Mouse (Mus musculus) limb, embryonic 11.5 days (tissue): ENCODE data around the gene Cdc26. TPM values are rescaled to one million over a fixed set of nuclear protein-coding genes. Genes with fewer than 3 reads are reported as not detected.

Experiments
- ATAC-seq: fragments of 200-750 bp; cut with Nextera tagmentation; 2 replicates; pipeline ENCODE4 v1.8.0; 2017; ENCODE audit warnings: low read depth; ENCODE audit not compliant: insufficient number of reproducible peaks, low FRiP score, low TSS enrichment
- DNase-seq: peaks from one replicate; pipeline ENCODE4 v3.0.0-alpha.2; 2015; ENCODE audit warnings: low spot score
- H3K27ac ChIP-seq: fragments of 300-500 bp; sonication (generic); replicated peaks from 2 replicates; pipeline ENCODE4 v1.5.1; 2014; ENCODE audit warnings: low read depth, mild to moderate bottlenecking, low read length
- H3K27me3 ChIP-seq: fragments of 300-500 bp; sonication (generic); 2 replicates; pipeline ENCODE4 v1.6.1; 2014; ENCODE audit warnings: mild to moderate bottlenecking, low read length, mixed read lengths; ENCODE audit not compliant: control insufficient read depth, insufficient read depth
- H3K36me3 ChIP-seq: fragments of 300-500 bp; sonication (generic); 2 replicates; pipeline ENCODE4 v1.6.1; 2014; ENCODE audit warnings: mild to moderate bottlenecking, low read length, moderate library complexity, mixed read lengths; ENCODE audit not compliant: control insufficient read depth, insufficient read depth
- H3K4me1 ChIP-seq: fragments of 300-500 bp; sonication (generic); 2 replicates; pipeline ENCODE4 v1.6.1; 2014; ENCODE audit warnings: low read length, mixed read lengths; ENCODE audit not compliant: control insufficient read depth, insufficient read depth
- H3K4me2 ChIP-seq: fragments of 300-500 bp; sonication (generic); 2 replicates; pipeline ENCODE4 v1.6.1; 2014; ENCODE audit warnings: low read depth, mild to moderate bottlenecking, moderate library complexity; ENCODE audit not compliant: severe bottlenecking
- H3K4me3 ChIP-seq: fragments of 300-500 bp; sonication (generic); 2 replicates; pipeline ENCODE4 v1.5.1; 2014; ENCODE audit warnings: low read depth, low read length
- H3K9ac ChIP-seq: fragments of 300-500 bp; sonication (generic); 2 replicates; pipeline ENCODE4 v1.6.1; 2014; ENCODE audit warnings: mild to moderate bottlenecking, low read length
- H3K9me3 ChIP-seq: fragments of 300-500 bp; sonication (generic); 2 replicates; pipeline ENCODE4 v1.6.1; 2016; ENCODE audit warnings: low read length; ENCODE audit not compliant: control insufficient read depth
- WGBS: fragments of 180-500 bp; shearing (Covaris S2); extraction: QIAGEN DNeasy Blood & Tissue Kit; methylation state at CpG from one replicate; pipeline ENCODE4 v1.1.7; 2014; 5-methylcytosine and 5-hydroxymethylcytosine counted together
- polyA plus RNA-seq: library from polyadenylated mRNA; unstranded; fragments of >200 nt; fragmentation: Nextera tagmentation; extraction: Ambion mirVana; gene quantifications from 2 replicates; pipeline ENCODE4 v1.2.1, GENCODE M21; 2014

The Cdc26 gene
- polyA plus RNA-seq, 1 experiment from 2014 or later = 254 TPM

DNA sequence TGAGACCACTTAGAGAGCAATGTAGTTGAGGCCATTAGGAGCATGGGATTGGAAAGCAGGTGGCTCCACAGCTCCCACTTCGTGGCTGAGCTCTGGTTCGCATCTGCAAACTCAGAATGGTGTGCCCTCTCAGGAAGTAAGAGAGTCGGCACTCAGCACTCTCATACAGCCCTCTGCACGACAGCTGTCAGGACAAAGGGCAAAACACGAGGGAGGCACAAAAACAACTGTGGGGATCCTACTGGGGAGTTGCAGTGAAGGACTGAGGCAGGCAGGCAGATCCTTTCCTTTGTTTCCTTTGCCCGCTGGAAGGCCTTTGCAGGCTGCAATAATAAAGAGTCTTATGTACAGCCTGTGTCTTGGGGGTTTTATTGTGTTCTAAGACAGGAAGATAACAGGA lies 15.0 kb downstream of the Cdc26 start:
- no peak for DNase-seq
- H3K4me1 ChIP-seq = no peaks in the 10 kb centered on the region
- H3K4me3 ChIP-seq = no peak overlapping the region
- WGBS = 71% methylated on average over 6 of the region's 6 CpGs
- H3K27me3 ChIP-seq = no peaks in the 10 kb centered on the region
- no peak overlapping the region for H3K4me2 ChIP-seq
- H3K36me3 ChIP-seq = peaks cover 20% of the 10 kb centered on the region
- ATAC-seq = no peak
- no peaks in the 10 kb centered on the region for H3K9me3 ChIP-seq
- no peak overlapping the region for H3K9ac ChIP-seq
- no peak overlapping the region for H3K27ac ChIP-seq

DNA sequence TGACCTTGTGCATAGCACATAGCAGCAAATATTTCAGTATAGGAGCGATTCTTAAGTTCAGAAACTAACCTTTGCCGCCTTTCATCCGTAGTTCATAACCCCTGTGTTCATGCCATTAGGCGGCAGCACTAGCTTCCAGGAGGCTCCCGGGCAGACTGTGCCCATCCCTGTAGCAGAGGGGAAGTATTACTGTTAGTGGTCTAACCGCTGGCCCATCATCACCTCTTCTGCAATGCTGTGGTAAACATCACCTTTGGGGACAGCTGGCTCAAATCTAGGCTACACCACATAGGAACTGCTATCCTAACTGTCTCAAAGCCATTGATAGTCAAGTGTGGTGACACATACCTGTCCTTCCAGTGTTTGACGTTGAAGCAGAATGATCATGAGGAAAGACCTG lies 16.6 kb downstream of the Cdc26 start:
- H3K4me3 ChIP-seq = no peak overlapping the region
- no peaks in the 10 kb centered on the region for H3K4me1 ChIP-seq
- WGBS = 86% methylated on average over 7 of the region's 7 CpGs
- peaks cover 13% of the 10 kb centered on the region for H3K36me3 ChIP-seq
- no peaks in the 10 kb centered on the region for H3K9me3 ChIP-seq
- ATAC-seq (no peak), DNase-seq (no peak)
- H3K27me3 ChIP-seq = no peaks in the 10 kb centered on the region
- H3K9ac ChIP-seq = no peak overlapping the region
- no peak overlapping the region for H3K27ac ChIP-seq
- no peak overlapping the region for H3K4me2 ChIP-seq

DNA sequence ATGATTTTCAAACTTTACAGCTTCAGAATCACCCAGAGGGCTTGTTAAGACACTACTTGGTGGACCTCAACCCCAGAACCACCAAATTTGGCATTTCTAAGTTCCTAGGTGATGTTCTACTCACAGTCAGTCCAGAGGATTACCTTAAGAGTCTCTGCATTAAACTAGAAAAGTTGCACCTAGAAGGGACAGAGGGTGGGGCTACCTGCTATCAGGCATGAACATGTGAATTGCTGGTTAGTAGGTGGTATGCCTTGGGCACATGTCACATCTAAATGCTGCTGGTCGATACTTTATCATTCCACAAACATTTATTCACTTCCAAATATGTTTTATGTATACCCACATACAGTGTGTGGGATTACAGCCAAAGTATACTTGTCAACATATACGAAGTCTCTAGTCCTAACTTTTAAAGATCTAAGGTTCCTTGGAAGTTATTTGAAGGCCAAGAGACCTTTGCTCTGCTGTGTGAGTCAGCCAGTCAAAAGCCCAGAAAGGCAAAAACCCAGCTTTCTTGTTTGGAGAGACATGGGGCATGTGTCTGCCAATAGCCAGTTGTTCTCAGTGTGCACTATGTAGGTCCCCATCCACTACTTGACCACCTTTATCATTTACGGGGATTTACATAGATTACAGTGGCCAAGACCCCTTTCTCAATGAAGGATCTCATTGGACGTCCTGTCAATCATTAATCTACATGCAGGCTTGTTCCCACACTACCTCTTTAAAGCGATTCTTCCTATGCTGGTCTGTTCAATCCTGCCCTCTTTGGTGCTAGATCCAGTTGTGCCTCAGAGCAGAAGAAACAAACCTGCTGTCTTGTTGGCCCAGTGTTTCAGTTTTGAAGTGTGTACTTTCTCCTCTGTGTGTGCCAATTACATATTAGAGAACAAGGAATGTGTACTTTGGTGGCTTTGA lies 18.6 kb downstream of the Cdc26 start:
- Histone ChIP-seq H3K36me3 (peaks cover 8% of the 10 kb centered on the region; the same call in 1 of the 2 replicates), H3K27me3 (no peaks in the 10 kb centered on the region), H3K27ac (no peak overlapping the region), H3K9ac (no peak overlapping the region), H3K4me1 (no peaks in the 10 kb centered on the region), H3K4me3 (no peak overlapping the region), H3K4me2 (no peak overlapping the region), H3K9me3 (no peaks in the 10 kb centered on the region)
- WGBS = 86% methylated on average over 5 of the region's 5 CpGs
- no peak for DNase-seq
- no peak for ATAC-seq

DNA sequence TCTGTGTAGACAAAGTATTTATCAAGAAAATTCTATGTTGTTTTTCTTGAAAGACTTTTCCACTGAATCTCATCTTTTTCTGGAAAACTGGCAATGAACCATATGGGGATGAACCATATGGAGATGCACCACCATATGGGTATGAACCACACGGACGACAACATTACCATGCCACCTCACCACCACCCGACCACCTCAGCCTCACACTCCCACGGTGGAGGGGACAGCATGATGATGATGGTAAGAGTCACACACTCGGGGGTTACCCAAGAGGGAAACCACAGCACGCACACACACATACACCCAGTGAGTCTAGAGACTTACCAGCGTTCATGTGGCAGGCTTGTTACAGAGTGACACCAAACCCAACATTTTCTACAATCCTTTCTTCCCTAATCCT lies 23.0 kb downstream of the Cdc26 start:
- Histone ChIP-seq H3K27me3 (no peaks in the 10 kb centered on the region), H3K27ac (no peak overlapping the region), H3K4me3 (no peak overlapping the region), H3K4me1 (no peaks in the 10 kb centered on the region), H3K36me3 (peaks cover under 1% of the 10 kb centered on the region; the same call in 1 of the 2 replicates), H3K4me2 (no peak overlapping the region), H3K9ac (no peak overlapping the region), H3K9me3 (no peaks in the 10 kb centered on the region)
- WGBS = 91% methylated on average over 7 of the region's 7 CpGs
- ATAC-seq (no peak), DNase-seq (no peak)

DNA sequence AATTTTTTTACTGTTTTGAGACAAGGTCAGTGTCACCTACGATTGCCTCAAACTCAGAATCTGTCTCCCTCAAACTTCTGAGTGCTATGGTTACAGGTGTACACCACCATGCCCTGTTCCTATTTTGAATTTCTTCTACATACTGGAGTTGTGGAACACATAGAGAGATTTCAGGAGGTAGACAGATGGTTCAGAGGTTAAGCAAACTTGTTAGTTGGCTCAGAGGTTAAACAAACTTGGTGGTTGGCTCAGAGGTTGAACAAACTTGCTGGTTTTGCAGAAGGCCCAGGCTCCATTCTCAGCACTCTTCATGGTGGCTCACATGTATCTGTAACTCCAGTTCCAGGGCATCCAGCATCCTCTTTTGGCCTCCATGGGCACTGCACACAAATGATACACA lies 24.3 kb downstream of the Cdc26 start:
- H3K4me1 ChIP-seq = no peaks in the 10 kb centered on the region
- H3K9ac ChIP-seq = no peak overlapping the region
- 88% methylated on average over 1 of the region's 1 CpGs for WGBS
- no peaks in the 10 kb centered on the region for H3K36me3 ChIP-seq
- no peak overlapping the region for H3K27ac ChIP-seq
- DNase-seq (no peak), ATAC-seq (no peak)
- H3K4me3 ChIP-seq = no peak overlapping the region
- H3K9me3 ChIP-seq = no peaks in the 10 kb centered on the region
- H3K27me3 ChIP-seq = no peaks in the 10 kb centered on the region
- no peak overlapping the region for H3K4me2 ChIP-seq

DNA sequence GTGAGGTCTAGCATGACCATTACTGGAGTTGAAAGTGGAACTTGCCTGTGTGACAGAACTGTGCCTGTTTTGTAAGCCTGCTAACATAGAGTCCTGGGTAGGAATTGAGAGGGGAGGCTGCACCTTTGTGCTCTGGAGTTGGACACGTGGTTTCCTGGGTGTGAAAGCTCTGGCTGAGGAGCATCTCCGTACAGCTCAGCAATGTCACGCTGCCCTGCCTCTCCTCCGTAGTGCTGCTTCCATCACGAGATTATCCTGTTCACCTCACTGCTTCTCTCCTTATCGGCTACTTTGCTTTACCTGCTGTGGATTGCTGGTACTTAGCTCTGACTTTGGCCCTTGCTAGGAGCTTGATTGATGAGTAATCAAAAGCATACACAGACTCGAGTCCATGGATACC lies 24.7 kb downstream of the Cdc26 start:
- H3K9me3 ChIP-seq = no peaks in the 10 kb centered on the region
- H3K4me3 ChIP-seq = no peak overlapping the region
- no peak for DNase-seq
- H3K27me3 ChIP-seq = no peaks in the 10 kb centered on the region
- no peak overlapping the region for H3K27ac ChIP-seq
- no peak for ATAC-seq
- 81% methylated on average over 7 of the region's 7 CpGs for WGBS
- no peak overlapping the region for H3K9ac ChIP-seq
- no peaks in the 10 kb centered on the region for H3K36me3 ChIP-seq
- no peak overlapping the region for H3K4me2 ChIP-seq
- no peaks in the 10 kb centered on the region for H3K4me1 ChIP-seq

DNA sequence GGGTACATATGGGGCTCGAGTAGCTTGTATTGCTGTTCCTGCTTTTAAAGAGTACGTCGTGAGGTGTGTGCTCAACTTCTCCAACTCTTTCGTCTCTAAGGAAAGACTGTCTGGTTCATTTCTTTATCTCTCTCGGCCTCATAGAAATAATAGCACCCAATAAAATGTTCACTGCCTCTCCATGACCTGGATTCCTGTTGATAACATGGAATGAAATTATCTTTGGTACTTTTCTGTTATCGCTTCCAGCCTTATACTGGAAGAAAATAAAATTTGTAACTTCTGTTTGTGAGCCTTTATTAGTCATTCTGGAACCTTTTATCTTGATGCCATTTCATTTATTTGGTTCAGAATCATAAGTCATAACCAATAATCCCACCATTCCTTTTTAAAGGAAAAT lies 25.2 kb downstream of the Cdc26 start:
- H3K27me3 ChIP-seq = no peaks in the 10 kb centered on the region
- H3K36me3 ChIP-seq = no peaks in the 10 kb centered on the region
- H3K4me1 ChIP-seq = no peaks in the 10 kb centered on the region
- no peak overlapping the region for H3K4me3 ChIP-seq
- H3K27ac ChIP-seq = no peak overlapping the region
- 93% methylated on average over 6 of the region's 6 CpGs for WGBS
- no peaks in the 10 kb centered on the region for H3K9me3 ChIP-seq
- H3K9ac ChIP-seq = no peak overlapping the region
- ATAC-seq = no peak
- no peak for DNase-seq
- H3K4me2 ChIP-seq = no peak overlapping the region

DNA sequence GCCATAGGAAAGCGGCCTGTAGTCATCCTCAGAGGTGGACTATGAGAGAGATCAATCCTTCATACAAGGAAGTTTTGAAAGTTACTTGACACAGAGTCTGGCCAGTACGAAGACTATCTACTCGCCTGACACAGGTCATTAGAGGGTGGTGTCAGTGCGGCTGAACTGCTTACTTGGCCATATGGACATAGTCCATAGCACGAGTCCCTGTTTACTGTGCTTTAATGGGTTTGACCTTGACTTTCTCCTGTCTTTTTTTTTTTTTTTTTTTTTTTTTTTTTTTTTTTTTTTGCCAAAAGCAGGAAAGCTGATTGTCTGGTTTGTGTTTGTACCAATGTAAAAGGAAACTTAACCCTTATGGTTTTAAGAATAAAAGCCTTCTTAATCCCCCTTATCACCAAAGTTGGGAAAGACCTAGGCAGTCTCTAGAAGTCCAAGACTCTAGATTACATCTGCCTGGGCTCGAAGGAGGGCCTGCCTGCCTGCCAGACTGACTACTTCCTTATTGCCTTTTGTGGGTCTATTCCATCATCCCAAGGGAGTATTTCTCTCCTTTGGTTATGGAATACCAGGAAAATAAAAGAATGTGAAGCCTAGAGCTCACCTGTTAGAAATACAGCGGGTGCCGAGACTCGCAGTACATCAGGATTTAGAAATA lies 28.6 kb downstream of the Cdc26 start:
- Histone ChIP-seq H3K4me1 (no peaks in the 10 kb centered on the region), H3K36me3 (no peaks in the 10 kb centered on the region), H3K9ac (no peak overlapping the region), H3K9me3 (no peaks in the 10 kb centered on the region), H3K27ac (no peak overlapping the region), H3K27me3 (no peaks in the 10 kb centered on the region), H3K4me2 (no peak overlapping the region), H3K4me3 (no peak overlapping the region)
- no peak for ATAC-seq
- DNase-seq = no peak
- 86% methylated on average over 9 of the region's 9 CpGs for WGBS
